Mouse (Mus musculus) layer of hippocampus, adult 8-10 months (tissue): ENCODE results near the gene Nsmce1. TPM values are rescaled to one million over a fixed set of nuclear protein-coding genes. Genes with fewer than 3 reads are reported as not detected.

Experiments used
- DNase-seq, 2 experiments: peaks; one replicate each; pipeline ENCODE4 v3.0.0; 2022; ENCODE audit warnings: low spot score in 2 of 2
- total RNA-seq, 4 experiments: library from RNA; stranded (reverse); gene quantifications; 2 replicates each; pipeline ENCODE4 v1.2.4; 2022

Gene Nsmce1
- total RNA-seq = 10 to 100 TPM; 14.7 to 17.3 (median 15.9) TPM

- DNase-seq = peak; percentile 96
Measured at GRCm38 (mm10) chr7:125490947-125491735, at the start of gene Nsmce1. Nsmce1 (minus strand) TSS chr7:125491596.

GRCm38 (mm10) chr7:125541026-125541425 lies 49.6 kb upstream of the Nsmce1 start:
- no peak for DNase-seq

- no peak for DNase-seq
Measured at GRCm38 (mm10) chr7:125539351-125539750, 48.0 kb upstream of the Nsmce1 start.

GRCm38 (mm10) chr7:125527901-125528580 lies 36.6 kb upstream of the Nsmce1 start:
- no peak for DNase-seq

- DNase-seq = no peak
Measured at GRCm38 (mm10) chr7:125527186-125527585, 35.8 kb upstream of the Nsmce1 start.

- DNase-seq = no peak
Measured at GRCm38 (mm10) chr7:125523051-125523450, 31.7 kb upstream of the Nsmce1 start.

GRCm38 (mm10) chr7:125519715-125520114 lies 28.3 kb upstream of the Nsmce1 start:
- no peak for DNase-seq

GRCm38 (mm10) chr7:125517470-125517869 lies 26.1 kb upstream of the Nsmce1 start:
- DNase-seq = no peak

GRCm38 (mm10) chr7:125516723-125517122 lies 25.3 kb upstream of the Nsmce1 start:
- DNase-seq = no peak

- DNase-seq = no peak
Measured at GRCm38 (mm10) chr7:125515081-125515853, 23.9 kb upstream of the Nsmce1 start.

GRCm38 (mm10) chr7:125511852-125512251 lies 20.5 kb upstream of the Nsmce1 start:
- DNase-seq = no peak

- no peak for DNase-seq
Measured at GRCm38 (mm10) chr7:125511432-125511831, 20.0 kb upstream of the Nsmce1 start.

- no peak for DNase-seq
Measured at GRCm38 (mm10) chr7:125507279-125507678, 15.9 kb upstream of the Nsmce1 start.

- no peak for DNase-seq
Measured at GRCm38 (mm10) chr7:125505568-125505967, 14.2 kb upstream of the Nsmce1 start.

- peak; percentile 14 to 32 for DNase-seq
Measured at GRCm38 (mm10) chr7:125504618-125505017, 13.2 kb upstream of the Nsmce1 start.

GRCm38 (mm10) chr7:125503374-125504092 lies 12.1 kb upstream of the Nsmce1 start:
- DNase-seq = no peak

- no peak for DNase-seq
Measured at GRCm38 (mm10) chr7:125500879-125501278, 9.5 kb upstream of the Nsmce1 start.

- DNase-seq = peak; percentile 38 to 44
Measured at GRCm38 (mm10) chr7:125499927-125500868, 8.8 kb upstream of the Nsmce1 start.

- no peak for DNase-seq
Measured at GRCm38 (mm10) chr7:125495864-125496440, 4.6 kb upstream of the Nsmce1 start.

- DNase-seq = no peak
Measured at GRCm38 (mm10) chr7:125492551-125492950, 1.2 kb upstream of the Nsmce1 start.
